Mouse (Mus musculus): ENCODE data around the gene Gm21708. TPM values are rescaled to one million over a fixed set of nuclear protein-coding genes. Genes with fewer than 3 reads are reported as not detected.
"Not testable (repeated sequence)": the region's sequence is repeated elsewhere in the genome, so short reads cannot be mapped to it uniquely, and the experiment has no call there.

Gene Gm21708
- not detected for total RNA-seq (2021)
- long read RNA-seq, experiment 1 = 0 reads
- long read RNA-seq, experiment 2 = 0 reads

- DNase-seq = not testable (repeated sequence)
These were observed at the start of gene Gm21708, which contains the start of gene Gm21704 for GRCm38 (mm10) chrY:3410067-3410466. Gene Gm21708, minus strand, starts transcription at chrY:3410167. Gene Gm21704, minus strand, starts transcription at chrY:3410167.

Other genes starting within 250 kb of the Gm21708 start
- not detected for gene Gm21677, start 103.7 kb downstream of the Gm21708 start, total RNA-seq (2021)
- gene Gm21693, start 64.8 kb downstream of the Gm21708 start, total RNA-seq (2021) = not detected
- gene Gm21704, start within 50 bp of the Gm21708 start, total RNA-seq (2021) = not detected

Data from gastrocnemius, postnatal 10 days (tissue).